Mouse (Mus musculus) bone marrow, adult 2 months (tissue): Measurements from ENCODE around the gene Esrp2.
A peak's percentile ranks its signal among the peaks of the same experiment; 100 is the strongest.

Experiments used
- CTCF ChIP-seq: fragments of 200-500 bp; IDR thresholded peaks from 2 replicates; pipeline ENCODE4 v1.5.1; 2011; ENCODE audit warnings: low read length, control low read depth; ENCODE audit not compliant: control insufficient read depth, insufficient read depth
- POLR2A ChIP-seq: fragments of 200-500 bp; IDR thresholded peaks from 2 replicates; pipeline ENCODE4 v1.6.1; 2011; ENCODE audit warnings: low read depth, mild to moderate bottlenecking, control low read depth, low read length, borderline replicate concordance; ENCODE audit not compliant: control insufficient read depth

- peak; percentile 57 for TF ChIP-seq CTCF
- no peak for TF ChIP-seq POLR2A
Observed at GRCm38 (mm10) chr8:106165460-106165859, 28.7 kb upstream of the Esrp2 start.
